Mouse (Mus musculus): ENCODE data around the gene Cyp1a1. TPM values are rescaled to one million over a fixed set of nuclear protein-coding genes. Genes with fewer than 3 reads are reported as not detected.

Gene Cyp1a1
- total RNA-seq, 2 experiments from 2014 or later, result 0.36 to 0.53 TPM

- intact Hi-C loops (cut with DNase I), result loop anchor here (1.0 to 5.0 kb wide), 3 partner anchors 85 to 137 kb away; partner anchors contain the start of genes Cox5a and Fam219b
- no peak for DNase-seq
- TF ChIP-seq CTCF (IDR thresholded peaks at IDR 0.05), result peak; percentile 22; the same call in 1 of the 2 replicates
- Histone ChIP-seq H3K4me3 (no peak overlapping the region), H3K27ac (no peak overlapping the region)
Measured at GRCm38 (mm10) chr9:57658970-57659369, 28.8 kb upstream of the Cyp1a1 start.

GRCm38 (mm10) chr9:57659774-57660173 lies 28.0 kb upstream of the Cyp1a1 start:
- TF ChIP-seq CTCF (IDR thresholded peaks at IDR 0.05), result peak; percentile 93
- Histone ChIP-seq H3K4me3 (no peak overlapping the region), H3K27ac (no peak overlapping the region)
- intact Hi-C loops (cut with DNase I), result loop anchor here (1.0 to 5.0 kb wide), 3 partner anchors 85 to 137 kb away; partner anchors contain the start of genes Cox5a and Fam219b
- peak; percentile 80 for DNase-seq

GRCm38 (mm10) chr9:57660501-57660900 lies 27.2 kb upstream of the Cyp1a1 start:
- H3K27ac ChIP-seq, result no peak overlapping the region
- intact Hi-C loops (cut with DNase I), result no loop called here
- TF ChIP-seq CTCF (IDR thresholded peaks at IDR 0.05), result no peak
- DNase-seq, result no peak
- no peak overlapping the region for H3K4me3 ChIP-seq

GRCm38 (mm10) chr9:57661552-57661951 lies 26.2 kb upstream of the Cyp1a1 start:
- intact Hi-C loops (cut with DNase I), result no loop called here
- no peak overlapping the region for H3K4me3 ChIP-seq
- no peak overlapping the region for H3K27ac ChIP-seq
- no peak for TF ChIP-seq CTCF (IDR thresholded peaks at IDR 0.05)
- no peak for DNase-seq

GRCm38 (mm10) chr9:57664616-57665015 lies 23.1 kb upstream of the Cyp1a1 start:
- H3K4me3 ChIP-seq, result no peak overlapping the region
- DNase-seq, result no peak
- no peak for TF ChIP-seq CTCF (IDR thresholded peaks at IDR 0.05)
- no peak overlapping the region for H3K27ac ChIP-seq
- intact Hi-C loops (cut with DNase I), result no loop called here

- intact Hi-C loops (cut with DNase I), result no loop called here
- no peak for DNase-seq
- no peak overlapping the region for H3K4me3 ChIP-seq
- no peak for TF ChIP-seq CTCF (IDR thresholded peaks at IDR 0.05)
- H3K27ac ChIP-seq, result peak overlapping the region; percentile 48; the same call in 1 of the 2 replicates
Measured at GRCm38 (mm10) chr9:57666536-57666935, 21.2 kb upstream of the Cyp1a1 start.

GRCm38 (mm10) chr9:57667136-57667535 lies 20.6 kb upstream of the Cyp1a1 start:
- intact Hi-C loops (cut with DNase I), result no loop called here
- TF ChIP-seq CTCF (IDR thresholded peaks at IDR 0.05), result no peak
- no peak overlapping the region for H3K4me3 ChIP-seq
- peak overlapping the region; percentile 48 for H3K27ac ChIP-seq
- no peak for DNase-seq

GRCm38 (mm10) chr9:57667817-57668216 lies 19.9 kb upstream of the Cyp1a1 start:
- H3K4me3 ChIP-seq, result no peak overlapping the region
- intact Hi-C loops (cut with DNase I), result no loop called here
- TF ChIP-seq CTCF (IDR thresholded peaks at IDR 0.05), result no peak
- H3K27ac ChIP-seq, result peak overlapping the region; percentile 48
- DNase-seq, result no peak

- Histone ChIP-seq H3K4me3 (no peak overlapping the region), H3K27ac (peak overlapping the region; percentile 50)
- DNase-seq, result no peak
- intact Hi-C loops (cut with DNase I), result no loop called here
- no peak for TF ChIP-seq CTCF (IDR thresholded peaks at IDR 0.05)
Measured at GRCm38 (mm10) chr9:57668277-57668676, 19.5 kb upstream of the Cyp1a1 start.

- H3K4me3 ChIP-seq, result no peak overlapping the region
- intact Hi-C loops (cut with DNase I), result no loop called here
- H3K27ac ChIP-seq, result no peak overlapping the region
- no peak for TF ChIP-seq CTCF (IDR thresholded peaks at IDR 0.05)
- DNase-seq, result no peak
Measured at GRCm38 (mm10) chr9:57669566-57669965, 18.2 kb upstream of the Cyp1a1 start.

- DNase-seq, result no peak
- no peak overlapping the region for H3K4me3 ChIP-seq
- intact Hi-C loops (cut with DNase I), result no loop called here
- no peak for TF ChIP-seq CTCF (IDR thresholded peaks at IDR 0.05)
- no peak overlapping the region for H3K27ac ChIP-seq
Measured at GRCm38 (mm10) chr9:57671037-57671436, 16.7 kb upstream of the Cyp1a1 start.

GRCm38 (mm10) chr9:57671500-57671899 lies 16.2 kb upstream of the Cyp1a1 start:
- TF ChIP-seq CTCF (IDR thresholded peaks at IDR 0.05), result no peak
- no peak overlapping the region for H3K4me3 ChIP-seq
- no peak overlapping the region for H3K27ac ChIP-seq
- intact Hi-C loops (cut with DNase I), result no loop called here
- no peak for DNase-seq

GRCm38 (mm10) chr9:57681411-57681810 lies 6.3 kb upstream of the Cyp1a1 start:
- H3K27ac ChIP-seq, result no peak overlapping the region
- H3K4me3 ChIP-seq, result no peak overlapping the region
- no peak for DNase-seq
- intact Hi-C loops (cut with DNase I), result no loop called here
- TF ChIP-seq CTCF (IDR thresholded peaks at IDR 0.05), result no peak

- intact Hi-C loops (cut with DNase I), result no loop called here
- Histone ChIP-seq H3K4me3 (no peak within 1 kb of the TSS), H3K27ac (no peak within 1 kb of the TSS)
- no peak for DNase-seq
- no peak for TF ChIP-seq CTCF (IDR thresholded peaks at IDR 0.05)
Measured at GRCm38 (mm10) chr9:57683520-57683919, 4.2 kb upstream of the Cyp1a1 start, which contains the start of gene Cyp1a2. TSS of gene Cyp1a2 (minus strand) at chr9:57683703.
